Mouse (Mus musculus): ENCODE data around the gene Usp35.

Gene Usp35

DNA sequence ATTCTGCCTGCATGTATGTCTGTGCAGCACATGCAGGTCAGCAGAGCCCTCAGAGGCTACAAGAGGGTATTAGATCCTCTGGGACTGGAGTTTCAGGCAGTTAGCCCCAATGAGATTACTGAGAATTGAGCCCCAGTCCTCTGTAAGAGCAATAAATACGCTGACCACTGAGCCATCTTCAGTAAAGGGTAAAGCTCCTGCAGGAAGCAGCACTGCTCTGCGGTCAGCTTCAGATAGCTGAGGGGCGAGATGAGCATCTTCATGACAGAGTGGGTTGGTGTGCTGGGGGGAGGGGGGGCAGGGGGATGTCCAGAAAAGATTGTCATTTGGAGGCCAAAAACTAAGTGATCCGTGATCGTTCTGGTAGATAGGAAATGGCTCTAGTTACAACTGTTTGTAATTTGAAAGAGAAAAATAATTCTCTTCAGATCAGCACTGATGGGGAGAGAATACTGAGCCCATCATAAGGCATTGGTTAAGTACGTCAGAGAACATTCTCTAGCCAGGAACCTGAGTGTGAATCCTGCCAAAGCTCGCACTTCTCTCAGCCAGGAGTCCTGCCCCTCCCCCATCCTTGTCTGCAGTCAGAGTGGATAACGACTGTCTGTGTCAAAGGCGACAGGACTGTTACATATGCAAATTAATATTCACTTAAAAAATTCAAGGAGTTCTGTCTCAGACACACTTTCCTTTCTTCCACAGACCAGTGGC is 14.4 kb upstream of the Usp35 start:
- no peak for DNase-seq

GRCm38 (mm10) chr7:97345229-97345871 is 13.5 kb upstream of the Usp35 start:
- DNase-seq, result no peak

DNA sequence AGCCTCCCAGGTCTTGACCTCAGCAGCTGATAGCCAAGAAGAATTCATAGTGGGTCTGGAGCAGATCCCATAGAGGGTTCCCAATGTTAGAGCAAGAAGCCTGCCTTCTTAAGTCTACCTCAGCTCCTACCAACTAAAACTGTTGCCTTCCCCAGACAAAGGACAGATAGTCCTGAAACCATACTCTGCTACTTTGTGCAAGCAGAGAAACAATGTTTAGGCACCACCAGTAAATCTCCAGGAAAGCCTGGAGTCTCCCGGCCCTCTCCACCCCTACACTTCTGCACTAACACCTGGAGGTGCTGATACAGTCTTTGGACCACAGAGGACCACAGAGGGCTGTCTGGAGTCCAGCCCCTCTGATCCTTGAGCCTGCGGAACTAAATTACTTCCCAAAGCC is 12.8 kb upstream of the Usp35 start:
- no peak for DNase-seq

- DNase-seq, result no peak
Measured at GRCm38 (mm10) chr7:97342961-97343360, 11.1 kb upstream of the Usp35 start.

GRCm38 (mm10) chr7:97340907-97341849 is 9.4 kb upstream of the Usp35 start:
- no peak for DNase-seq

DNA sequence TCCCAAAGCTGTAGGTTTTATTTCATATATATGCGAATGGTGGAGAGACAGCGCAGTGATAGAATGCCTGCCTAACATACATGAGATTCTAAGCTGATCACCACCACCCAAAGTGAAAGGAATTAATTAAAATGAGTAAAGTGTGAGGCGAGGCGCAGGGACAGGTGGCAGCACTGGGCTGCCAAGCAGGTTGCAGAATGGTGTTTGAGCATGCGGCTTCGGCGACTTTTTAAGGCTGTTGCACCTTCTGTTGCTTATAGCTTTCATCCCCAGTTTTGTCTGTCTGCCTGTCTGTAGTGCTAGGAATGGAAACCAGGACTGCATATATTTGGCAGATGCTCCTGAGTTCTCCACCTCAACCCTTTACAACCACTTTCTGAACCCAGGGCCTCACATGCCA is 7.8 kb upstream of the Usp35 start:
- DNase-seq, result no peak

DNA sequence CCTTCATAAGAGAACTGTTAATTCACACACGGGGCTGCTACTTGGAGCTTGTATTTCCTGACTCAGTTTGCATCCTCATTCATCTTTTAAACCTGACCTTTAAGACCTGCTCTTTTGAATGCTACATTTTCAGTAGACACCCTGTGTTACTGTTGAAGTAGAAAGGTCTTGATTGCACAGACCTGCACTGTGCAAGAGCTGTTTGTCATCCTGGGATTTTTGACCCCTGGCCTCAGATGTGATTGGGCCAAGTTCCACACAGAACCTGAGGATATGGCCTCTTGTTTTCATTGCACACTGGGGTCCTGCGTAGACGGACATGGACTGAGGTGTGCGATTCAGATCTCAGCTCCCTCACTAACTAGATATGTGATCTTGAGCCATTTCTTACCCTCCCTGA is 6.8 kb upstream of the Usp35 start:
- DNase-seq, result no peak

- DNase-seq, result no peak
Measured at GRCm38 (mm10) chr7:97336678-97337077, 4.9 kb upstream of the Usp35 start.

DNA sequence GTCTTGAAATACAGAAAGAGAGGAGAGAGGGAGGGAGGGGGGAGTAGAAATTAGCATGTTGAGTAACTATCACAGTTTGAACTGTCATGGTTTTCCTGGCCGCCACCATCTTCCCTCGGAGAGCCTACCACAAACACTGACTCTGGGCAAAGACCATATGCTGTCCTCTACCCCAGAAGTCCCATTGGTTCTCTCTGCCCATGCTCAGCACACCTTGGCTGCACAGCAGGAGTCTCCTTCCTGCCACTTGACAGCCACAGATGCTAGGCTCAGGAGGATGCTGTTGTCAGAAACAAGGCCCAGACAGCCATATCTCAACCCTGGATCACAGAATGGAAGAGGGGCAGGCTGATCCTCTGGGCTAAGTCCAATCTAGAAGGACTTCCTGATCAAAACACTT is 2.6 kb upstream of the Usp35 start:
- no peak for DNase-seq

DNA sequence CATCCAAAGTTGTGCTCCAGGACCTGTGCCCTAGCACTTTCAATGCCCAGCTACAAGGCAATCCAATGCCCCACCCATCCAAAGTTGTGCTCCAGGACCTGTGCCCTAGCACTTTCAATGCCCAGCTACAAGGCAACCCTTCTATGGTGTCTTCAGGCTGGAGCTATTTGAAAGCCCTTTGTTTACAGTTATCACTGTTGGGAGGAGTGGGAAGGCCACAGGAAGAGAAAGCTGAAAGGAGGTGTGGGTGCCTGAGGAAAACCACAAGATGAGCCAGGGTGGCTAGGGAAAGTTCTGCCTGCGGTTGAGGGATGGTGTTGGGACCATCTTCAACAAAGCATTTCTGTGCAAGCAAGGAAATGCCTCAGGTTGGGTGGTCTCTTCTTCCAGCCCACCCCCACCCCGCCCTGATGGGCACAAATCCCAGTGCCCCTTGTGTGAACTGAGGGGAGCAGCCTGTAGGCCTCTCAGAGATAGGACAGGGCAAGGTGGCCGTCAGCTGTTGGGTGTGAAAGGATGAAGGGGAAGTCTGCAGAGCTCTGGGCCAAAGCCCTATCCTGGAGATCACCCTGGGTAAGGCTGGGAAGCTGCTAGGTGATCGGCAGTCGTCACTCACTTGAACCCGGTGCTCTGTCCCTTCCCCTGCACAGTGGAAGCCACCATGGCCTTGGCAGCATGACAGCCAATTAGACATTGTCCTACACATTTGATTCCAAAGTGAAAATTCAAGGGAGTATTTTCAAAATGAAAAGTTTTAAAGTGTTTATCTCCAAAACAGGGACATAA is 1.5 kb upstream of the Usp35 start:
- no peak for DNase-seq

GRCm38 (mm10) chr7:97332667-97333041 is 834 bp upstream of the Usp35 start:
- no peak for DNase-seq

GRCm38 (mm10) chr7:97330931-97331645 is 732 bp downstream of the Usp35 start:
- no peak for DNase-seq

DNA sequence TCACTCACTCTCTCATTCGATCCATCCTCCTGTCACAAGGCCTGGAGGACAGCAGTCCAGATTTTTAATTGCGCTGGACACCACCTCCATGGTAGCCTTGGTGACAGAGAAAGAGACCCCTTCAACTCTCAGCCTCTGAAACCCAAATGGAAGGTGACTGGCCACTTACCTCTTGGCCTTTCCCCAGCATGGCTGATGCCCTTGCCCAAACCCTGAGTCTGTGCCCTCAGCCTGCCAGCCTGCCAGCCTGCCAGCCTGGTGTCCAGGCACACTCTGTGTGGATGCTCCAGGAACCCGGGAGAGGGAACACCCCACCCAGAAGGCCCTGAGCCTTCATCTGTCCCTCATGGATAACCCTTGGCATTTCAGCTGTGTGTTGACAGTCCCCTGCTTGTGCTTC is 2.1 kb downstream of the Usp35 start:
- DNase-seq, result no peak

DNA sequence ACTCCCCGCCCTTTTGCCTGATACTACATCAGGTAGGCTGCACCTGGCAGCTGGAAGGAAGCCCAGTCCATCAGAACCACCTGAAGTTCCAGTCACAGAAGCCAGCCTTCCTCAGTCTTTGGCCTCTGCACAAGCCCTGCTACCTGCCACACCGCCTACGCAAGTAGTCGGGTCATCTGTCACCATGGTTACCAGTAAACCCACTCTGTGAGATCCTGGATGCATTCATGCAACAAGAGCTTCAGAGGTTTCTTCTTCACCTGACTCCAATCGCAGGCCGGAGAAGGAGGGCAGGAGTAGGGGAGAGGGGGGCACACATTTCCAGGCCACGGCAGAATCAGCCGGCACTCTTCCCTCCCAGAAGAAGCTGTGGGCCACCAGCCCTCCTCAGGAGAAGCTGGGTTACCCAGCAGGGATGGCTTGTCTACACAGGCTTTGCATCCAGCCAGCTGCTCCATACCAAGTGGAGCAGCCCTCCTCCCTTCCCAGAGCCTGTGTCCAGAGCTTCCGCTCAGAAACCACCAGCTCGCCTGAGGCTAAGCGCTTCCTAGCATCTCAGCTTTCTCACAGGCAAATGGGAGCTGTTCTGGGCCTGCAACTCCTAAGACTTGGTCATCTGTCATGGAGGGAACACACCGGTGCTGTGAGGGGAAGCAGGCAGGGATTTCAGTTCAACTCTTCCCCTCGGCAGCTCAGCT is 2.8 kb downstream of the Usp35 start:
- DNase-seq, result peak; percentile 59

GRCm38 (mm10) chr7:97327376-97327775 is 4.4 kb downstream of the Usp35 start:
- no peak for DNase-seq

- DNase-seq, result peak; percentile 63
Measured at GRCm38 (mm10) chr7:97325156-97325985, 6.4 kb downstream of the Usp35 start.

DNA sequence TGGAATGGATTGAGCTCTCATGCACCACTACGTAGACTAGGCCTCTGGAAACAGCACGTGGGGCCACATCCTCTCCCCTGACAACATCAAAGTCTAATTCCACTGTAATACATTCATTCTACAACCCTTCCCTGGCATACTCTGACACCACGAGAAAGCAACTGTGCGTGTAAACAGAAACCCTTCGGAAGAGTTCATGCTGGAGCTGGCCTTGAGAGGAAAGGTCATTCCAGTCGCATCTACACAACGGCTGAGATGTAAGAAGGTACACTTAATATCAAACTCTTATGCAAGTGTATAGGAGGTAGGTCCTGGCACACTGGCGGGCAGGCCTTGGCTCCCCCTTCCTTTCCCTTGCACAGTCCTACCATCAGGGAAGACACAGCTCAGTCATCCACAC is 7.5 kb downstream of the Usp35 start:
- DNase-seq, result no peak

DNA sequence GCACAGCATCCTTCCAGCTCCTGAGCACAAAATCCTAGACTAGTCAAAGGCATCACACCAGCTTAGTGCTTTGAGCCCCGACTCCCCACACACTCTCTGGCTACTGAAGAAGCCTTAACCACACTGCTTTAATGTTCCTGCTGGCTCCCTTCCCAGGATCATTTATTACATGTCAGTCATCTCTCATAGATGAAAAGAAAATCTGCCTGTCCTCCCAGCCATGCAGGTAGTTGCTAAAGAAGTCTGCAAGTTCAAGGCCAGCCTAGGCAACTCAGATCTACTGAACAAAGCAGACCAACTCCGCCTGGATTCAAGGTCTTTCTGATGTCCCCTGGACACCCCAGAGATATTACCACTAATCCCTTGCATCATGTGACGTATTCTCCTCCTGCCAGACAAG is 14.1 kb downstream of the Usp35 start:
- no peak for DNase-seq

GRCm38 (mm10) chr7:97315656-97316055 is 16.2 kb downstream of the Usp35 start:
- no peak for DNase-seq

- DNase-seq, result no peak
Measured at GRCm38 (mm10) chr7:97314646-97315045, 17.2 kb downstream of the Usp35 start.
